39 mouse cellular contexts compared by ENCODE assay signal in genomic region chr6:125244551-125244950, GRCm38 (mm10). TPM values are rescaled to one million over a fixed set of nuclear protein-coding genes. Genes with fewer than 3 reads are reported as not detected.
A peak's percentile ranks its signal among the peaks of the same experiment; 100 is the strongest.
DNase-seq lines count a peak whose midpoint lies in the region; ATAC-seq lines count a peak whose summit lies in the region.
"Had no signal": no experiment of that assay in that cellular context is flagged by ENCODE, and none has a peak within 500 bp of the region (broad histone marks: within the 10 kb centered on the region; RNA-seq: fewer than 3 reads in every experiment).

No protein-coding gene starts in this region.

- no peaks in the 10 kb centered on the region for H3K36me3 ChIP-seq in liver, embryonic 11.5 days (ENCODE audit: control insufficient read depth, insufficient read depth, low read length)
- no peaks in the 10 kb centered on the region for H3K36me3 ChIP-seq in hindbrain, embryonic 16.5 days (ENCODE audit: control insufficient read depth, insufficient read depth, low read length)
- H3K36me3 ChIP-seq: embryonic facial prominence, embryonic 12.5 days; hindbrain, embryonic 12.5 days; kidney, embryonic 15.5 days; limb, embryonic 12.5 days; liver, embryonic 12.5 days; midbrain, embryonic 13.5 days; neural tube, embryonic 15.5 days had no signal

- no peak overlapping the region for H3K4me3 ChIP-seq in liver, embryonic 11.5 days (ENCODE audit: low read depth, low read length)
- H3K4me3 ChIP-seq in hindbrain, embryonic 16.5 days (ENCODE audit: low read length) = no peak overlapping the region
- H3K4me3 ChIP-seq: embryonic facial prominence, embryonic 12.5 days; hindbrain, embryonic 12.5 days; kidney, embryonic 15.5 days; left cerebral cortex, adult 2 months; limb, embryonic 12.5 days; liver, embryonic 12.5 days; midbrain, embryonic 13.5 days; neural tube, embryonic 15.5 days had no signal

- no peaks in the 10 kb centered on the region for H3K9me3 ChIP-seq in liver, embryonic 11.5 days (ENCODE audit: control insufficient read depth, low read length)
- no peaks in the 10 kb centered on the region for H3K9me3 ChIP-seq in hindbrain, embryonic 16.5 days (ENCODE audit: control insufficient read depth, low read length)
- H3K9me3 ChIP-seq: embryonic facial prominence, embryonic 12.5 days; hindbrain, embryonic 12.5 days; kidney, embryonic 15.5 days; limb, embryonic 12.5 days; liver, embryonic 12.5 days; midbrain, embryonic 13.5 days; neural tube, embryonic 15.5 days had no signal

- peak; percentile 23; the same call in 1 of the 2 replicates for ATAC-seq in liver, embryonic 11.5 days (replicated peaks; ENCODE audit: low FRiP score)
- ATAC-seq in common myeloid progenitor, adult 5-6 weeks (replicated peaks; ENCODE audit: low read depth, poor library complexity, severe bottlenecking) = 0 out of 2 replicates have a peak, but pooled peaks have one; percentile 9
- ATAC-seq in hindbrain, embryonic 16.5 days = no peak
- ATAC-seq: forebrain, embryonic 14.5 days; inflammation-experienced regulatory T-cells, adult 6 months; liver, embryonic 12.5 days; liver, postnatal 0 days; midbrain, embryonic 13.5 days; Patski had no signal

- H3K4me2 ChIP-seq in liver, embryonic 11.5 days = no peak overlapping the region
- H3K4me2 ChIP-seq in hindbrain, embryonic 16.5 days (ENCODE audit: low read length) = no peak overlapping the region
- H3K4me2 ChIP-seq: embryonic facial prominence, embryonic 12.5 days; hindbrain, embryonic 12.5 days; kidney, embryonic 15.5 days; limb, embryonic 12.5 days; liver, embryonic 12.5 days; midbrain, embryonic 13.5 days; neural tube, embryonic 15.5 days had no signal

- H3K4me1 ChIP-seq in liver, embryonic 11.5 days (replicated peaks; ENCODE audit: control insufficient read depth, insufficient read depth, low read length) = no peaks in the 10 kb centered on the region
- H3K4me1 ChIP-seq in hindbrain, embryonic 16.5 days (ENCODE audit: control insufficient read depth, insufficient read depth, low read depth, low read length) = no peaks in the 10 kb centered on the region
- H3K4me1 ChIP-seq: embryonic facial prominence, embryonic 12.5 days; hindbrain, embryonic 12.5 days; kidney, embryonic 15.5 days; limb, embryonic 12.5 days; liver, embryonic 12.5 days; midbrain, embryonic 13.5 days; neural tube, embryonic 15.5 days had no signal

- DNase-seq in liver, embryonic 11.5 days (ENCODE audit: low spot score) = no peak
- DNase-seq in liver = no peak
- peak; percentile 67 for DNase-seq in retina, postnatal 1 day
- peak; percentile 75 for DNase-seq in thymus, postnatal 25 days
- DNase-seq in layer of hippocampus, adult 8-10 months (ENCODE audit: low spot score in 2 of 2) = no peak
- no peak for DNase-seq in adrenal gland, adult 8-10 months
- DNase-seq: cerebellum, adult 8-10 months; cerebellum, postnatal 25 days; gastrocnemius, postnatal 14 days; heart, postnatal 36 days; kidney, adult 11 months; kidney, postnatal 25 days; liver, postnatal 0 days; lung, postnatal 10 days; right cerebral cortex, adult 18-20 months; right cerebral cortex, postnatal 4 days had no signal

- H3K27me3 ChIP-seq in liver, embryonic 11.5 days (replicated peaks; ENCODE audit: control insufficient read depth, insufficient read depth, low read length) = no peaks in the 10 kb centered on the region
- H3K27me3 ChIP-seq in hindbrain, embryonic 16.5 days (replicated peaks; ENCODE audit: control insufficient read depth, insufficient read depth, low read length) = no peaks in the 10 kb centered on the region
- H3K27me3 ChIP-seq: embryonic facial prominence, embryonic 12.5 days; hindbrain, embryonic 12.5 days; kidney, embryonic 15.5 days; limb, embryonic 12.5 days; liver, embryonic 12.5 days; midbrain, embryonic 13.5 days; neural tube, embryonic 15.5 days had no signal

- WGBS in liver, embryonic 11.5 days = 27% methylated on average over 1 of the region's 1 CpGs
- WGBS in hindbrain, embryonic 16.5 days = 68% methylated on average over 1 of the region's 1 CpGs

- H3K27ac ChIP-seq in liver, embryonic 11.5 days (ENCODE audit: low read depth, low read length) = no peak overlapping the region
- H3K27ac ChIP-seq in hindbrain, embryonic 16.5 days (ENCODE audit: low read depth, low read length) = no peak overlapping the region
- H3K27ac ChIP-seq: embryonic facial prominence, embryonic 12.5 days; hindbrain, embryonic 12.5 days; kidney, embryonic 15.5 days; left cerebral cortex, adult 2 months; limb, embryonic 12.5 days; liver, embryonic 12.5 days; midbrain, embryonic 13.5 days; neural tube, embryonic 15.5 days; stomach, postnatal 0 days had no signal

- no peak overlapping the region for H3K9ac ChIP-seq in liver, embryonic 11.5 days (ENCODE audit: low read depth, low read length)
- H3K9ac ChIP-seq in hindbrain, embryonic 16.5 days (ENCODE audit: low read depth, low read length) = no peak overlapping the region
- H3K9ac ChIP-seq: embryonic facial prominence, embryonic 12.5 days; hindbrain, embryonic 12.5 days; kidney, embryonic 15.5 days; limb, embryonic 12.5 days; liver, embryonic 12.5 days; liver, postnatal 0 days; midbrain, embryonic 13.5 days; neural tube, embryonic 15.5 days had no signal

RNA-seq across cellular contexts. Expression of gene Cd27, which starts 7.7 kb away (rescaled TPM):
- polyA plus RNA-seq in liver, embryonic 11.5 days (2014; fragmentation: Nextera tagmentation; extraction: Ambion mirVana) = 2.7 and 3.2 TPM in 2 replicates
- 66.4 and 98.2 TPM in 2 replicates for total RNA-seq in common myeloid progenitor, adult 5-6 weeks (2017)
- not detected for total RNA-seq in layer of hippocampus, adult 8-10 months (2022)
- under 1 TPM; 0.38 to 0.75 (median 0.64) TPM for total RNA-seq in adrenal gland, adult 8-10 months (2022)
- 1.1 and 1.4 TPM in 2 replicates for polyA plus RNA-seq in hindbrain, embryonic 16.5 days (2015; fragmentation: Nextera tagmentation; extraction: Ambion mirVana)
- total RNA-seq: layer of hippocampus, adult 18-20 months; layer of hippocampus, postnatal 14 days; left cerebral cortex, adult 2 months; left cerebral cortex, postnatal 25 days; MEL had no signal

RNA-seq across cellular contexts. Expression of gene Tapbpl, which starts 12.9 kb away (rescaled TPM):
- 4.0 TPM in 2 replicates for polyA plus RNA-seq in liver, embryonic 11.5 days (2014; fragmentation: Nextera tagmentation; extraction: Ambion mirVana)
- total RNA-seq in common myeloid progenitor, adult 5-6 weeks (2017) = 18.8 and 20.2 TPM in 2 replicates
- total RNA-seq in layer of hippocampus, adult 8-10 months (2022) = 1 to 10 TPM; 4.0 to 6.8 (median 5.0) TPM
- total RNA-seq in adrenal gland, adult 8-10 months (2022) = 10 to 100 TPM; 11.6 to 13.9 (median 12.6) TPM
- polyA plus RNA-seq in hindbrain, embryonic 16.5 days (2015; fragmentation: Nextera tagmentation; extraction: Ambion mirVana) = 7.7 and 9.1 TPM in 2 replicates

RNA-seq across cellular contexts. Expression of gene Vamp1, which starts 29.2 kb away (rescaled TPM):
- 1.7 and 2.3 TPM in 2 replicates for polyA plus RNA-seq in liver, embryonic 11.5 days (2014; fragmentation: Nextera tagmentation; extraction: Ambion mirVana)
- 4.9 and 8.0 TPM in 2 replicates for total RNA-seq in common myeloid progenitor, adult 5-6 weeks (2017)
- 100 to 1,000 TPM in 1 of 4 experiments, 10 to 100 TPM in 3; 80.8 to 101 (median 90.5) TPM for total RNA-seq in layer of hippocampus, adult 8-10 months (2022)
- 10 to 100 TPM; 40.1 to 85.3 (median 58.8) TPM for total RNA-seq in adrenal gland, adult 8-10 months (2022)
- 41.2 and 52.8 TPM in 2 replicates for polyA plus RNA-seq in hindbrain, embryonic 16.5 days (2015; fragmentation: Nextera tagmentation; extraction: Ambion mirVana)

RNA-seq across cellular contexts. Expression of gene Tuba3a, which starts 41.3 kb away (rescaled TPM):
- 0.12 TPM in 1 of 2 replicates, not detected in the other for polyA plus RNA-seq in liver, embryonic 11.5 days (2014; fragmentation: Nextera tagmentation; extraction: Ambion mirVana)
- total RNA-seq in common myeloid progenitor, adult 5-6 weeks (2017) = not detected in 2 replicates
- total RNA-seq in layer of hippocampus, adult 8-10 months (2022) = under 1 TPM in 2 of 4 experiments, not detected in 2; 0.20 to 0.31 TPM
- total RNA-seq in adrenal gland, adult 8-10 months (2022) = not detected
- polyA plus RNA-seq in hindbrain, embryonic 16.5 days (2015; fragmentation: Nextera tagmentation; extraction: Ambion mirVana) = 0.10 TPM in 1 of 2 replicates, not detected in the other
- total RNA-seq: adrenal gland, adult 18-20 months; adrenal gland, postnatal 4 days; gastrocnemius, postnatal 14 days; granulocyte monocyte progenitor cell, adult 5-6 weeks; heart, postnatal 36 days; layer of hippocampus, adult 18-20 months; layer of hippocampus, postnatal 14 days; left cerebral cortex, adult 2 months; left cerebral cortex, postnatal 25 days; MEL had no signal
- polyA plus RNA-seq: heart, embryonic 16.5 days; hindbrain, embryonic 12.5 days; liver, embryonic 12.5 days; liver, postnatal 0 days; neural tube, embryonic 15.5 days; Patski; spleen, adult 2 months had no signal

RNA-seq across cellular contexts. Expression of gene Mrpl51, which starts 53.0 kb away (rescaled TPM):
- 287 and 311 TPM in 2 replicates for polyA plus RNA-seq in liver, embryonic 11.5 days (2014; fragmentation: Nextera tagmentation; extraction: Ambion mirVana)
- total RNA-seq in common myeloid progenitor, adult 5-6 weeks (2017) = 97.3 and 99.1 TPM in 2 replicates
- 10 to 100 TPM; 63.7 to 67.8 (median 64.6) TPM for total RNA-seq in layer of hippocampus, adult 8-10 months (2022)
- 100 to 1,000 TPM; 155 to 179 (median 167) TPM for total RNA-seq in adrenal gland, adult 8-10 months (2022)
- polyA plus RNA-seq in hindbrain, embryonic 16.5 days (2015; fragmentation: Nextera tagmentation; extraction: Ambion mirVana) = 140 and 154 TPM in 2 replicates

Comparison
In these comparisons a context has a peak if more than half of its experiments do, and no peak if none do; other contexts are left out.
1. DNase-seq: peak in retina, postnatal 1 day (single experiment) and thymus, postnatal 25 days (single experiment); none in liver, embryonic 11.5 days (single experiment), liver (single experiment), layer of hippocampus, adult 8-10 months (0 of 2) and adrenal gland, adult 8-10 months (single experiment).
2. RNA of gene Cd27, which starts 7.7 kb away (total RNA-seq): 66.4 to 98.2 TPM in common myeloid progenitor, adult 5-6 weeks; 0.38 to 0.75 TPM in adrenal gland, adult 8-10 months and not detected in layer of hippocampus, adult 8-10 months; every median in the first group is over 10 times any median in the second.